26 mouse cellular contexts compared by ENCODE assay signal in the genomic region with DNA sequence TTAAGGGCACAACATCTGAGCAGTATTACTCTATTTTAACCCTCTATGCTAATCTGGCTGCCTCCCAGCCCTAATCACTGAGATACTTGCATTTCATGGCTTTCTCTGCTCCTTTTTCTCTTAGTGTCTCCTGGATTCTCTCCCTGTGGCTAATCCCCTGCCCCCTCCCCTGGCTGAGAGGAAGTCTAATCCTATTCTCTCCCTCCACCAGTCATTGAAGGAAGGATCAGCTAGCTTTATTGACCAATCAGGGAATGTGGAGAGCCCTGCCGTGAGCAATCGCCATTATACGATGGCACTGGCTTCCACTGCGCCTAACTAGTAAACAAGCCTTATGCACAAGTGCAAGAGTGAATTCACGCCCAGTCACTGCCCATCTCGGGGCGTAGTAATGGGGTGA. TPM values are rescaled to one million over a fixed set of nuclear protein-coding genes. Genes with fewer than 3 reads are reported as not detected.
"Had no signal": no experiment of that assay in that cellular context is flagged by ENCODE, and none has a peak within 500 bp of the region (broad histone marks: within the 10 kb centered on the region; RNA-seq: fewer than 3 reads in every experiment).

No protein-coding gene starts in this region.

- DNase-seq: kidney, adult 2 months; kidney, postnatal 25 days; layer of hippocampus, adult 9-11 months; layer of hippocampus, postnatal 36 days; liver, embryonic 13.5 days; lung, adult 2 months; lung, postnatal 14 days; lung, postnatal 4 days; right cerebral cortex, adult 18-20 months; right cerebral cortex, postnatal 14 days; right cerebral cortex, postnatal 4 days; thymus, adult 2 months; thymus, postnatal 14 days; thymus, postnatal 4 days had no signal

- H3K4me1 ChIP-seq: liver, embryonic 13.5 days had no signal

- H3K36me3 ChIP-seq: liver, embryonic 13.5 days; neural tube, embryonic 13.5 days had no signal

- ATAC-seq: intestine, postnatal 0 days had no signal

- H3K4me2 ChIP-seq: liver, embryonic 13.5 days; neural tube, embryonic 13.5 days had no signal

- H3K27ac ChIP-seq: kidney, postnatal 0 days; layer of hippocampus, adult 2 months; left cerebral cortex, adult 2 months; liver, embryonic 13.5 days; neural tube, embryonic 13.5 days; stomach, postnatal 0 days had no signal

- H3K27me3 ChIP-seq: liver, embryonic 13.5 days; neural tube, embryonic 13.5 days had no signal

- H3K9me3 ChIP-seq: liver, embryonic 13.5 days; neural tube, embryonic 13.5 days had no signal

- H3K4me3 ChIP-seq: layer of hippocampus, adult 2 months; left cerebral cortex, adult 2 months; liver, embryonic 13.5 days; myocyte; neural tube, embryonic 13.5 days had no signal

- H3K9ac ChIP-seq: liver, embryonic 13.5 days; neural tube, embryonic 13.5 days had no signal

RNA-seq across cellular contexts. Expression of a gene that starts 6.3 kb away (rescaled TPM):
- total RNA-seq: liver, adult 2 months; megakaryocyte progenitor cell, adult 5-6 weeks; megakaryocyte-erythroid progenitor cell, adult 5-6 weeks; monocyte, adult 5-6 weeks had no signal
- polyA plus RNA-seq: liver, adult 2 months; liver, embryonic 16.5 days had no signal
